Mouse (Mus musculus): ENCODE measurements around the gene Ttll5.

Ttll5 gene

DNA sequence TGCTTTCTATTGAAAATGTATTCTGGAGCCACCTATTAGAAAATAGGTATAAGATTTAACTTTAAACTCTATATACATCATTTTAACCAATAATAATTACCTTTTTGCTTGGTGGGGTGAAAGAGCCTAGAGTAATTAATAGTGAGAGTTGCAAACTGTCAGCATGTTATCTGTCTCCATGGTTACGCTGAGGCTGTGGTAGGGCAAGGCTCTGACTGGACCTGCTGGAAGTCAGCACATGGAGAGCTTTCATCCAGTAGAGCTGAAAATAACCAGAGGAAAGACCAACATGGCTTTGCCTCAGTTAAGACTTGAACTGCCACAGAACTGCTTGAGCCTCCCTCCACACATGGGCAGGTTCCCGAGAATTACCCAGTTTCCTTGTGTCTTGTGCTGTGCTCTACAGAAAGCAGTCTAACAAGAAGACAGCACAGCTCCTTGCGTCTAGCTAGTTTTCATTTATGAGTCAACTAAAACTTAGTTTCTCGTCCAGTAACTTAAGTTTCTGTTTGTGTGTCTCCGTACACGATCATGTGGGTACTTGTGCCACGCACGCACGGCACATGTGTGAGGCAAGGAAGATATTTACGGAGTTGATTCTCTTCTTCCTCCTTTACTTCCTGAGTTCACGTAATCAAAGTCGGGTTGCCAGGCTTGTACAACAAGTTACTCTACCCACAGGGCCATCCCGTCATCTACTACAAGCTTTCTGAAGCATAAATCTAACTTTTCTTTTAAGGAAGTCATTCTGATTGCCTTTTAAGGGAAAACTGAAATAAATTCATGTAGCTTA lies 88.4 kb downstream of the Ttll5 start:
- in situ Hi-C loops (cut with MboI; ENCODE audit: low sequenced_read_pairs) = no loop called here

DNA sequence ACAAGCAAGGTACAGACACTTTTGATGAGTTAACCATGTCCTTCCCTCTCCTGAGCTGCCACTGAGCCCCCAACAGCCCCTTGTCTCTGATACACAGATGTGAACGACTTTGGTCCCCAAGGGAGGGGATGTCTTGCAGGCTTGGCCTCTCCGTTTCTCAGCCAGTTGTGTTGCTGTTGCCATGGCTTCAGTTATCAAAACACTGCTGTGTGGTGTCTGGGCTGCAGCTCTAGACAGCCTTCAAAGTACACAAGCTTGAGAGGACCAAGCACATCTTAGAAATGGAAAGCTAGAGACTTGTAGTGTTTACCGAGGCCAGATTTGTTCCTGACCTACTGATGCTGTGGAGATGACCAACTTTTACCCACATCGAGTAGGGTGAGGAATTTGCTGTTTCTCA lies 102.4 kb downstream of the Ttll5 start:
- in situ Hi-C loops (cut with MboI; ENCODE audit: low sequenced_read_pairs) = no loop called here

DNA sequence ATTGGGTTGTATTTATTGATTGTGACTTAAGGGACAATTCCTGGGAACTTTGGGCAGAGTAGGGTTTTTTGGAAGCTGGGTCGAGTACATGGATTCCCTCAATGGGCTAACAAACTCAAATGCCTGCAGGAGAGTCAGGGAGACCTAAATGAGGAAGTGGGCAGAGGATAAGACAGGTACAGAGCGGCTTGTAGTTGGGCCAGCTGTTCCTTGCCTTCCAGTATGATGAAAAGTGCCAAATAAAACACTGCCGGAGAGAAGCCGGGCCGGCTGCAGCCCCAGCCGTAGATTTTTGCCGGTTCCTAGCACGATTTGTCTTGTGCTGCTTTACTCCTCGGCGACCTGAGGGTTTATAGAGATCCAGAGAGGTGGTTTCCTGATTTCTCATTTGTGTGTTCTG lies 104.1 kb downstream of the Ttll5 start:
- in situ Hi-C loops (cut with MboI; ENCODE audit: low sequenced_read_pairs) = no loop called here

DNA sequence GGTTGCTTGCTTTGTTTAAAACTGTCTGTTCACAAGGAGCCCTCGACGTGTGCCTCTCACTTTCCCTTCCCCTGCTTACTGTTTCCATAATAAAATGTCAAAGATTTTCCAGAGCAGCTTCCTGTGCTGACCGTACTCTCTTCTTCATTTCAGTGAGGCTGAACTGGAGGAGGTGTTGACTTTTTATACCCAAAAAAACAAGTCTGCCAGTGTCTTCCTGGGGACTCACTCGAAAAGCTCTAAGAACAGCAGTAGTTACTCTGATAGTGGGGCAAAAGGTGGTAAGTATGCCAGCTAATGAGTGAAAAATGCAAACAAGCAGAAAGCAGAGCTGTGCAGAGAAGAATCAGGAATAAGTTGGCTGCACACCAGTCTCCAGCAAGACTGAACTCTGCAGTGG lies 105.3 kb downstream of the Ttll5 start:
- in situ Hi-C loops (cut with MboI; ENCODE audit: low sequenced_read_pairs) = no loop called here

DNA sequence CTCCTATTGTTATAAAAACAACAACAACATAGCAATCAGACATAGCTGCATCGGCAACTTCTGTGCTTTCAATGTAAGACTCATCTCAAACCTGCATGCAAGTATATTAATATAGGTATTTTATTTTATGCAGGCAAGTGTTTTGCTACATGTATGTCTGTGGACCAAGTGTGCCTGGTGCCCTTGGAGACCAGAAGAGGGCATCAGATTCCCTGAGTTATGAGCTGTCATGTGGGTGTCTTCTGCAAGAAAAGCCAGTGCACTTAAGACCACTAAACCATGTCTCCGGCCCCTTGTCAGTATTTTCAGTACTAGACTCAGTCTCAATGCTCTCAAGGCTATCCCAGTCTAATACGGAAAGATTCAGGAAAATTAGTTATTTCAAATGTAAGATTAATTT lies 106.3 kb downstream of the Ttll5 start:
- in situ Hi-C loops (cut with MboI; ENCODE audit: low sequenced_read_pairs) = no loop called here

DNA sequence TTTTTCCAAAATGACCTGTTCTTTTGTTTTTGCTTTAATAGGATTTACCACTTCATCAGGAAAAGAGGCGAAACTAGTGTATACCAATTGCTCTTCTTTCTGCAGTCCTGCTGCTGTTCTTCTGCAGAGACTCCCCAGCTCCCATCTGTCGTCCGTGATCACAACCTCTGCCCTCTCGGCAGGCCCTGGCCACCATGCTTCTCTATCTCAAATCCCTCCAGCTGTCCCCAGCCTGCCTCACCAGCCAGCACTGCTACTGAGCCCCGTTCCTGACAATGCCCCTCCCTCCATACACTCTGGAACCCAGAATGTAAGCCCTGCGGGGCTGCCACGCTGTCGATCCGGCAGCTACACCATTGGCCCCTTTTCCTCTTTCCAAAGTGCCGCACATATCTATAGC lies 108.8 kb downstream of the Ttll5 start:
- in situ Hi-C loops (cut with MboI; ENCODE audit: low sequenced_read_pairs) = no loop called here

DNA sequence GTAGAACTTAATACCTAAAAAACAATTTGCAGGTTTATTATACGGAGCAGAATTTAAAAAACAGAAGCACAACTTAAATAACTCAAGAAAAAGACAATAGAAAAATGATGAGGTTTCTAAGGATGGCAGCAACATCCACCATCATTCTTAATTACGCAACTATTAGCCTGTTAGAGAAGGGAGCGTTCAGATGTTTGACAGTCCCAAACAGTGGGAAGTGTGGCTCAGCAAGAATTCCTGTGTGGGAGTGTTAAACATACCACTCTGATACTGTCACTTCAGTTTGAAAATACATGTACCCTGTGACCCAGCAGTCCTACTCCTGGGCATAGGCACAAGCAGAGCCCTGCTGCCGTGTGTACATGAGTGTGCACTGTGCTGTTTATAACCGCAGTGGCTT lies 112.9 kb downstream of the Ttll5 start:
- in situ Hi-C loops (cut with MboI; ENCODE audit: low sequenced_read_pairs) = no loop called here

DNA sequence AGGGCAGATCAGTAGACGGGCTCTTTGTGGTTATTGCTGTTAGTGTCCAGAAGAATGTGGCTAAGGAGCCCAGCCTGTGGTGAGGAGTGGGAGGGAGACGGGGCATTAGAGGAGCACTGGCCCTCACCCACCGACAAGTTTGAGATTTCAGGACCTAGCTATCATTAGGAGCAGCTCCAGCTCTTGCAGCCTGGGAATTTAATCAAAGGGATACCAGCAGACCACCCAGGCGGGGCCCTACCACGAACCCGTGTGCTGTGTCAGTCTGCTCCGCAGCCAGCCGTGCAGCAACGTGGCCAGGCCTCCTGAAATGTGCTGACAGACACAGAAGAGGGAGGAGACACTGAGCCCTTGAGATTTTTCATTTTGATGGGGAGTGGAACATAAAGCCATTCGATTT lies 119.0 kb downstream of the Ttll5 start:
- in situ Hi-C loops (cut with MboI; ENCODE audit: low sequenced_read_pairs) = no loop called here

DNA sequence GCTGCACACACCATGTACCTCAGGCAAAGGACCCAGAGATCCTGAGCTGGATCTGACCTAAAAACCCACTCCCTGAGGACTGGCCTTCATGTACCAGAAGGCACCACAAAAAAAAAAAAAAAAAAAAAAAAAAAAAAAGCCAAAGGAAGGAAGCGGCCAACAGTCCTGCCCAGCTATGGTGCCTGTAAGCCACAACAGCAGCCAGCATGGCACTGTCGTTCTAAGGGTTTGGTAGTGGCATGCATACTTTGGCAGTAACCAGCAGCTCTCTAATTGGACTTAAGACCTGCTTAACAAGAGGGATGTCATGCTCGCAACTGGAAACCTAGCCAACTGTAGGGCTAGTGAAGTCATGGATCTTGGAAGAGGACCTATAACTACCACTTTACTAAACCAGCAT lies 120.0 kb downstream of the Ttll5 start:
- in situ Hi-C loops (cut with MboI; ENCODE audit: low sequenced_read_pairs) = no loop called here

DNA sequence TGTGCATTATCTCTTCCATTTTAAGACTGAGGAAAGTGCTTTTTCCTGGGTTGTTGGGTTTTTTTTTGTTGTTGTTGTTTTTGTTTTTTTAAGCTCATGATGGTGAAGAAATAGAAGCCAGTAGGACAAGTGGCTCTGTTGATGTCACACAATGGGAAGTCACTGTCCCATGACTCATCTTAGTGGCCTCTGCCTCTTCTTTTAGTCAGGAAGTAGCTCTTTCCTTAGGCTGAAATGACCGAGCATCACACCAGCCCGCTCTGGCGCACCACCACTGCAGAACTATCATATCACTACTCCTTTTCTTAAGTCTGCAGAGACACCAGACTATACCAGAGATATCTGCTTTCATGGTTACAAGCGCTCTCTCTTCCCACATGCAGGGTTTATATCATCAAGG lies 122.7 kb downstream of the Ttll5 start:
- in situ Hi-C loops (cut with MboI; ENCODE audit: low sequenced_read_pairs) = no loop called here

DNA sequence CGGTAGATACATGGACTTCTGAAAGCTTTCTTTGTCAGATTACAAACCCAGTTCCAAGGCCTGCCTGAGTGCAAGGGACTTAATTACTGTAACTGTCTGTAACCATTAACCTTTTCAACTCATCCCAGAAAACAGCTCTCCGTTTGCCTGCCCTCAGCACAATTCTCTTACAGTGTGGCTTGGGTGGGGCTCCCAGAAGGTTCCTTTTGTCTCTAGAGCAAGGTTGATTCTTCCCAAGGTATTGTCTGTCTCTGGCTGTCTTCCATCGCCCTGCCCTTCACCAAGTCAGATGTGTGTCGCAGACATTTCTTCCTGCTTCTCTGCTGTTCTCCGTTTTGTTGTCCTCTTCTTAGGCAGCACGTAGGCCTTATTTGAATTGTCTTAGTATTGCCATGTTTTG lies 125.2 kb downstream of the Ttll5 start:
- in situ Hi-C loops (cut with MboI; ENCODE audit: low sequenced_read_pairs) = no loop called here

DNA sequence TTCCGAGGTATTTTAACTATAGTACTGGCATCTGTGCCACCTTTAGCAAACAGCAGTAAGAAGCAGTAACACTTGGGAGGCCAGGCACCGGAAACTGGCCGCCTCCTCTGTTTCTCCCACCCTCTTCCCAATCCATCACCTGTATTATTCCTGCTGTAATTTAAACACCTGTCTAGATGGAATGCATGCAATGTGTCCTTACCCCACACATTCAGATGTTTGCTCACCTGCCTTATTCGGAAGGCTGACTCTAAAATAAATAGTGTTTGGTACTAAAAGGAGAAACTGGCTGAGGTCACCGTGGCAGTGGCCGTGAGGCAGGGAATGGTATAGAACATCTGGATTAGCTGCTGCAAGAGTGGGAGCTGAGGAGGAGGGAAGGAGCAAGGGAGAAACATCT lies 125.9 kb downstream of the Ttll5 start:
- in situ Hi-C loops (cut with MboI; ENCODE audit: low sequenced_read_pairs) = no loop called here

DNA sequence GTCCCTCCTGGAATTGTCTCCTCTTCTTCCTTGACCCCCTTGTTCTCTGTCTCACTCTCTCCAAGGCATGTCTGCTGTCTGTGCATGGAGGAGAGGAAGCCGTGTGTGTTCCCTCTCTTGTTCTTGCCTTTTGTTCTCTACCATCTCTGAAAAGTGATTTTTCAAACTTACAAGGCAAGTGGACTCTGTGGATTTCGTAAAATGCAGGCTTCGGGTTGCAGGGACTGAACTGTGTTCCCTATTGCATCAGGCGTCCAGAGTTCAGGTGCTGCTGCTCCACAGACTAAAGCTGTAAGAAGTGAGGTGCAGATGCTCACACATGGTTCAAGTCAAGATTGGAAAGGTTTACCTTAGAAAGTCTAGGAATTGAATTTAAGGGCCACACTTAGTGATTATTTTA lies 126.6 kb downstream of the Ttll5 start:
- in situ Hi-C loops (cut with MboI; ENCODE audit: low sequenced_read_pairs) = no loop called here

DNA sequence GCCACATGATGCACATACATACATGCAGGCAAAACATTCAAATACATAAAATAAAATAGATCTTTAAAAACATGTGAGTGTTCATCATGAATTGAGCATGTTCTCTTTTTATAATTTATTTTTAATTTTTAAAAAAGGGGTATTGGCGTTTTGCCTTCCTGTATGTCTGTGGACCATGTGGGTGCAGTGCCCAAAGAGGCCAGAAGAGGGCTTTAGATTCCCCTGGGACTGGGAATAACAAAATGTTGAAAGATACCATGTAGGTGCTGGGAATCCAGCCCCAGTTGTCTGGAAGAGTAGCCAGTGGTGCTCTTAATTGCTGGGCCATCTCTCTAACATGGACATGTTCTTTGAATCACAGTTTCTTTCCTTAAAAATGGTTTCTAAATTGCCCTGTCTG lies 127.4 kb downstream of the Ttll5 start:
- in situ Hi-C loops (cut with MboI; ENCODE audit: low sequenced_read_pairs) = no loop called here

DNA sequence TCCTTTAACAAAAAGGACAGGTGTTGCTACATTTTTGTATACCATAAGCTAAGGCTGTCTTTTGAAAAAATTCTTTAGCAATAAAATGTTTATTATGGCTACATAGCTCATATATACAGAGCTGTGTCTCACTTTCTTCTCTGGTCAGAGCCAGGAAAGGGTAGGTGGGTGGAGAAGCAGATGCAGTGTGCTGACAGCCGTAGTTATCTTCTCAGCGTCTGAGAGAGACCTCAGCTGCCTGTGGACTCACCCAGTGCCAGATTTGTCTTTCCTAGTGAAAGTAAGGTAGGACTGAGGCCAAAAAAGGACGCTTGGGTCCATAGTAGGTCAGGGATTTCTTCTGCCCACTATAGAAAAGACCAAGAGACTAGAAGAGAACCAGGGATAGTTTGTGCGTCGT lies 127.9 kb downstream of the Ttll5 start:
- in situ Hi-C loops (cut with MboI; ENCODE audit: low sequenced_read_pairs) = no loop called here

DNA sequence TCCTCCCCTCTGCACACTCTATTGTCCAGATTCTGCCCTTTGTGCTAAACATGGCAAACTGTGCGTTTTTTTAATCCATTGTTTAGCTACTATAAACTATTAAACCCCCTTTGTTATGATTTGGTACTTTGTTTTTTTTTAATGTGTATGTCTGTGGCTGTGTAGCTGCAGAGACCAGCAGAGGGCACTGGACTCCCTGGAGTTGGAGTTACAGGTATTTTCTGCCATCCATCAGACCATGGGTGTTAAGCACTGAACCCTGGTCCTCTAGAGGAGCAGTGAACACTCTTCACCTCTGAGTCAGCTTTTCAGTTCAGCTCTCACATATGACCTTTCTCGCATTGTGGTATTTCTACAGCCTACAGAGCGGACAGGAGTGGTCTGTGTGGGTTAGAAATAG lies 129.7 kb downstream of the Ttll5 start:
- in situ Hi-C loops (cut with MboI; ENCODE audit: low sequenced_read_pairs) = no loop called here

DNA sequence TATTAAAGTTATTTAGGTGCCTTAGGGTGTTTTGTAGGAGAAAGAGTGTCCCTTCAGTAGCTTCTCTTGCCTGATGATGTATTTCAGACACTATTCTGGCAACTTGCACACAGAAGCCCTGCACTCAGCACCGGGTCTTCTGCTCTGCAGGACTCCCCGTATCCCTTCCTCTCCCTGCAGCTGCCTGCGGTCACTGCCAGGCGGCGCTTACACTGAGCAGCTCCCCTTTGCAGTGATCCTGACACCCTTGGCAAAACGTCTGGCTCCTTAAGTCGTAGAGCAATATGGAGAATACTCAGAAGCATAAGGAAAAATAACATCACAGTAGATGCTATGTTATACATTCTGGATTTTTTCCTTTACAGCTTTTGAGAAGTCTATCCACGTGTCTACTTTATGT lies 130.6 kb downstream of the Ttll5 start:
- in situ Hi-C loops (cut with MboI; ENCODE audit: low sequenced_read_pairs) = no loop called here

DNA sequence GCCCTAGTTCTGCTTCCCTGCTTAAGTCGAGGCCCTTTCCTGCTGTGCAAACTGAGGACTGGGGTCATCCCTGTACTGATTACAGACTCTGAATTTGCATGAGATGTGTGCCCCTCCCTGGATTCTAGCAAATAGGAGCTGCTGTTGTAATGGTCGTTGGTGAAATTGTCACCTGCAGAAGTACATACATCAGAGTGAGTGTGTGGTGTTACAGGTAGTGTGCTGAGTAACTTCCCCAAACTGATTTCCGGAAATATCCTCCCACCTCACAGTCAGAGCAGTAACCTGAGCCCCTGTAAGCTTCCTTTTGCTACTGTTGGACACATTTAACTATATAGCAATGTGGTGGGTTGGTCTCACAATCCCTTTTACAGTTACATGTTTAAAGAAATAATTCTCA lies 131.2 kb downstream of the Ttll5 start:
- in situ Hi-C loops (cut with MboI; ENCODE audit: low sequenced_read_pairs) = no loop called here

DNA sequence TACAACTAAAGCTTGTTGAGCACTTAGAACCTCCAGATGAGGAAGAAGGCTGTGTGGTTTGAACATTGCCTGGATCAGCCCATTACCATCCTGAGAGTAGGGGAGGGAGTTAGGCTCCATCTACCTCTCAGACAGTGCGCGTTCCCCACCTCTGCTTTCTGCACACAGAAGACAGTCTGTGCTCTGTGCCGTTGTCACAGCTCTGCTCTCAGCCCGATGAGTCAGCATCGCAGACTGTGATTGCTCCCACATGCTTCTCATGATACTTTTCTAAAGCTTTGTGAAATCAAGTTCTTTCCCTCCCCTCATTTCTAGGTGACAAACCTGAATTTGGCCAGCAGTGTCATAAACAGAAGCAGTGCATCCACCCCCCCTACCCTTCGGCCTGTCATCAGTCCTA lies 131.8 kb downstream of the Ttll5 start:
- in situ Hi-C loops (cut with MboI; ENCODE audit: low sequenced_read_pairs) = no loop called here

DNA sequence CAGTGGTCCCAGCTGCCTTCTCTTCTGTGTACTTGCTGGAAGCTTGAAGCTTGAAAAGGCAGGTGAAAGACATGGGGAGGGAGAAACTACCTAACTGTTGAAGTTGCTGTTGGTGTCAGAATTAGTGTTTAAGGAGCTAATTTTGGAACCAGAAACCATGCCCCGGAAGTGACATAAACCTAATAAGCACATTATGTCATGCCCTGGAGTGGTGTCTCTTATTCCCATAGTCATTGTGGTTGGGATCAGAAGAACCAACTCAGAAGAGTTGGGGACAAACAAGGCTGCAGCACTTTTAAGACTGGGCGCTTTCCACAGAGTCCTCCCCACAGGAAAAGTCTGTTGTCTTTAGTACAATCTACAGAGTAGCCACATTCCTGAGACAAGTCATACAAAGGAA lies 134.0 kb downstream of the Ttll5 start:
- in situ Hi-C loops (cut with MboI; ENCODE audit: low sequenced_read_pairs) = no loop called here

DNA sequence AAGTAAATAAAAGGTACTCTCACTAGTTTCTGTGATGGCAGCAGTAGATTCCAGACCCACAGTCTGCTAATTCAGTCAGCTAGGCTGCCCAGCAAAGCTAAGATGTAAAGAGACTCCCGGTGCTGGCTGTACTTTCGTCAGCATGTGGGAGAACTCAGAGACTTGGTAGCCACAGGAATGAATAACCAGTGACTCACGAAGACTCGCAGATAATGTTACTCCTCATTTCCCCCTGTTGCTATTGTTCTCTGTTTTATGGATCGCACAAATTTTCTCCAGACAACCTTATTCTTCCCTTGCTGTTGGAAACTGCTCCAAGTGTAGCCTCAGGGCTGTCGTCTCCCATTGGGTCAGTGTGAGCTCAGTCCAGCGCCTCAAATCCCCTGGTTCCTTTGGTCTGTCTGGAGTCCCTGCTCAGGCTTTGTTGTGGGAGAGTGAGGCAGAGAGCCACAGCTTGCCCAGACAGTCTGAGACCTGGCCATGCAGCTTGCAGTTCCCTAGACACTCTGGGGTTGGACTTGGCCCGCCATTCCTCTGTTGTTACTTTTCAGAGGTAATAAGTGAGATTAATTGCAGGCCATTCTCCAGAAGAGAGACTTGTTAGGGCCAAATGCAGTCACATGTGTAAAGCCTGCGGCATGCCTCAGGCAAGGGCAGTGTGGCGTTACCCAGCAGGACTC lies 135.5 kb downstream of the Ttll5 start:
- in situ Hi-C loops (cut with MboI; ENCODE audit: low sequenced_read_pairs) = no loop called here

DNA sequence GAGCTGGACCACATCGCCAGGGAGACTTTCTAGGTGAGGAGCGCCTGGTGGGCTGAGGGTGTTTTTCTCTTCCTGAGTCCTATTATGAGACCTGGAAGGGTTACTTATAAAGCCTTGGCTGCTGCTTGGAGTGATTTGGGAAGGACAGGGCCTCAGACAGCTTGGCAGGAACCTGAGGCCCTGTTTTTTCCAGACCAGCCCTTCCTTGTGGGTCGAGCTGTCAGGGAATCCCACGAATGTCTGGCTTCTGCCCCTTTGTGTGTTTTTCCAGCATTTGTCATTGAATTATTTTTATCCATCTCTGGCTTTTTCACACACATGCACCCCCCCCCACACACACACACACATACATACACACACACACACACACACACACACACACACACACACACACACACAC lies 136.2 kb downstream of the Ttll5 start:
- in situ Hi-C loops (cut with MboI; ENCODE audit: low sequenced_read_pairs) = no loop called here

DNA sequence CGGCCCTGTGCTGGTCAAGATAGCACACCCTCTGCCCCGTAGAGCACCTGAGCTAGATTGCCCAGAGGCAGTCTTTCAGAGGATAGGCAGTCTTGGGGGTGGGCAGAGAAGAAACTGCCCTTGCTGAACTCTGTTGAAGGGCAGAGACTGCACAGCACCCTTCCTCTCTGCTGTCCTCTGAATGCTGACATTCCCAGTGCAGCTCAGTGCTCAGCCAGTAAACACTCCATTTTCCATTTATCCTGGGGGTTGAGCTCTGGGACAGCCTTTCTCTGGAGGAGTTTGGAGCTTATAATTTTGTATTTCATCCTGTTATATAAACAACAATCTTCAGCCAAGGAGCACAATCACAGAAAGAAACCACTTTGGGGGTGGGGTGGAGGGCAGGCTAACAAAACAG lies 138.7 kb downstream of the Ttll5 start:
- in situ Hi-C loops (cut with MboI; ENCODE audit: low sequenced_read_pairs) = no loop called here

Data from CH12F3 (cell line).